Mouse (Mus musculus) myocyte (in vitro differentiated cells): ENCODE measurements around the gene Nek1. TPM values are rescaled to one million over a fixed set of nuclear protein-coding genes. Genes with fewer than 3 reads are reported as not detected.

Experiments
- H3K27me3 ChIP-seq: one replicate; pipeline ENCODE4 v1.6.1; 2011; ENCODE audit not compliant: control insufficient read depth, insufficient read depth, insufficient read length
- H3K36me3 ChIP-seq: one replicate; pipeline ENCODE4 v1.6.1; 2011; ENCODE audit not compliant: control insufficient read depth, insufficient read depth
- H3K4me2 ChIP-seq: one replicate; pipeline ENCODE4 v1.6.1; 2011; ENCODE audit warnings: low read depth, control low read depth
- H3K4me3 ChIP-seq: one replicate; pipeline ENCODE4 v1.5.1; 2011; ENCODE audit warnings: mild to moderate bottlenecking, control low read depth, moderate library complexity
- H3K79me2 ChIP-seq: one replicate; pipeline ENCODE4 v1.6.1; 2011; ENCODE audit not compliant: control insufficient read depth, insufficient read depth
- H3ac ChIP-seq: one replicate; pipeline ENCODE4 v1.6.1; 2011; ENCODE audit not compliant: control insufficient read depth, insufficient read length
- CEBPB ChIP-seq: IDR thresholded peaks from 2 replicates; pipeline ENCODE4 v1.6.1; 2011; ENCODE audit warnings: mild to moderate bottlenecking, moderate library complexity; ENCODE audit not compliant: poor library complexity, insufficient read depth, severe bottlenecking
- E2F4 ChIP-seq: IDR thresholded peaks from one replicate; pipeline ENCODE4 v1.6.1; 2011; ENCODE audit warnings: mild to moderate bottlenecking, control low read depth, moderate library complexity; ENCODE audit not compliant: insufficient read depth
- MAX ChIP-seq: IDR thresholded peaks from one replicate; pipeline ENCODE4 v1.6.1; 2011; ENCODE audit warnings: low read depth, mild to moderate bottlenecking, control low read depth
- MYOD1 ChIP-seq, 3 experiments: IDR thresholded peaks; one replicate each; pipeline ENCODE4 v1.6.1; 2011; ENCODE audit warnings: control low read depth in 2 of 3, low read depth in 2 of 3, mild to moderate bottlenecking in 2 of 3, moderate library complexity in 1 of 3; ENCODE audit not compliant: insufficient read length in 2 of 3, control insufficient read depth in 1 of 3
- MYOG ChIP-seq, 3 experiments: IDR thresholded peaks; one replicate each; pipeline ENCODE4 v1.6.1; 2011; ENCODE audit warnings: control low read depth in 2 of 3, low read depth in 2 of 3, mild to moderate bottlenecking in 2 of 3; ENCODE audit not compliant: insufficient read length in 2 of 3, control insufficient read depth in 1 of 3, insufficient read depth in 1 of 3
- POLR2A ChIP-seq: IDR thresholded peaks from one replicate; pipeline ENCODE4 v1.6.1; 2011; ENCODE audit warnings: low read depth, mild to moderate bottlenecking, control low read depth, moderate library complexity; ENCODE audit not compliant: insufficient read length
- POLR2AphosphoS2 ChIP-seq: IDR thresholded peaks from one replicate; pipeline ENCODE4 v1.6.1; 2011; ENCODE audit warnings: low read depth, control low read depth; ENCODE audit not compliant: insufficient read length
- REST ChIP-seq: IDR thresholded peaks from one replicate; pipeline ENCODE4 v1.6.1; 2011; ENCODE audit warnings: mild to moderate bottlenecking, control low read depth, moderate library complexity; ENCODE audit not compliant: insufficient read depth, insufficient read length
- SRF ChIP-seq: IDR thresholded peaks from one replicate; pipeline ENCODE4 v1.6.1; 2011; ENCODE audit warnings: low read depth; ENCODE audit not compliant: control insufficient read depth, insufficient read length
- TCF12 ChIP-seq: IDR thresholded peaks from one replicate; pipeline ENCODE4 v1.6.1; 2011; ENCODE audit warnings: mild to moderate bottlenecking, control low read depth; ENCODE audit not compliant: poor library complexity, insufficient read depth, severe bottlenecking
- TCF3 ChIP-seq: IDR thresholded peaks from one replicate; pipeline ENCODE4 v1.6.1; 2011; ENCODE audit warnings: low read depth, control low read depth; ENCODE audit not compliant: insufficient read length
- USF1 ChIP-seq: IDR thresholded peaks from one replicate; pipeline ENCODE4 v1.6.1; 2011; ENCODE audit warnings: low read depth, mild to moderate bottlenecking, control low read depth, moderate library complexity
- polyA plus RNA-seq: library from polyadenylated mRNA; unstranded; fragments of >200 nt; fragmentation: generic; extraction: Trizol; gene quantifications from one replicate; pipeline ENCODE4 v1.2.1, GENCODE M21; 2012; ENCODE audit warnings: missing spikeins

Nek1 gene
- polyA plus RNA-seq, 1 experiment: 3.4 TPM

- Histone ChIP-seq H3K36me3 (no peaks in the 10 kb centered on the region), H3ac (no peak overlapping the region), H3K4me2 (no peak overlapping the region), H3K79me2 (no peaks in the 10 kb centered on the region), H3K27me3 (no peaks in the 10 kb centered on the region), H3K4me3 (no peak overlapping the region)
- TF ChIP-seq E2F4: no peak
- no peak for TF ChIP-seq MAX
- TF ChIP-seq CEBPB: no peak
- TF ChIP-seq POLR2A: no peak
- no peak for TF ChIP-seq REST
- no peak for TF ChIP-seq SRF
- no peak for TF ChIP-seq TCF3
- TF ChIP-seq USF1: no peak
- no peak for TF ChIP-seq TCF12
- no peak for TF ChIP-seq MYOD1 (IDR thresholded peaks at IDR 0.05; ENCODE audit: control insufficient read depth in 1 of 3, insufficient read length in 2 of 3, low read depth in 2 of 3)
- TF ChIP-seq POLR2AphosphoS2: no peak
- no peak for TF ChIP-seq MYOG (IDR thresholded peaks at IDR 0.05; ENCODE audit: control insufficient read depth in 1 of 3, insufficient read depth in 1 of 3, insufficient read length in 2 of 3, low read depth in 2 of 3)
Measured at GRCm38 (mm10) chr8:61150596-61150995, 157.6 kb downstream of the Nek1 start.

GRCm38 (mm10) chr8:61156406-61156805 is 163.4 kb downstream of the Nek1 start:
- TF ChIP-seq MAX: no peak
- TF ChIP-seq MYOD1 (IDR thresholded peaks at IDR 0.05; ENCODE audit: control insufficient read depth in 1 of 3, insufficient read length in 2 of 3, low read depth in 2 of 3): peak; percentile 3 to 59 (median 41)
- TF ChIP-seq MYOG (IDR thresholded peaks at IDR 0.05; ENCODE audit: control insufficient read depth in 1 of 3, insufficient read depth in 1 of 3, insufficient read length in 2 of 3, low read depth in 2 of 3): peak in 2 of 3 experiments; percentile 33 to 55
- Histone ChIP-seq H3K4me2 (peak overlapping the region; percentile 0), H3K36me3 (no peaks in the 10 kb centered on the region), H3K27me3 (no peaks in the 10 kb centered on the region), H3ac (no peak overlapping the region), H3K4me3 (no peak overlapping the region), H3K79me2 (no peaks in the 10 kb centered on the region)

- TF ChIP-seq TCF3: no peak
- TF ChIP-seq MAX: no peak
- Histone ChIP-seq H3K4me2 (no peak overlapping the region), H3K27me3 (no peaks in the 10 kb centered on the region), H3ac (no peak overlapping the region), H3K79me2 (no peaks in the 10 kb centered on the region), H3K4me3 (no peak overlapping the region), H3K36me3 (no peaks in the 10 kb centered on the region)
Measured at GRCm38 (mm10) chr8:61158540-61158939, 165.5 kb downstream of the Nek1 start.

GRCm38 (mm10) chr8:61161461-61162185 is 168.6 kb downstream of the Nek1 start:
- Histone ChIP-seq H3K36me3 (no peaks in the 10 kb centered on the region), H3K4me2 (no peak overlapping the region), H3K4me3 (no peak overlapping the region), H3K79me2 (no peaks in the 10 kb centered on the region), H3K27me3 (no peaks in the 10 kb centered on the region), H3ac (no peak overlapping the region)
- no peak for TF ChIP-seq USF1
- no peak for TF ChIP-seq MYOD1 (IDR thresholded peaks at IDR 0.05; ENCODE audit: control insufficient read depth in 1 of 3, insufficient read length in 2 of 3, low read depth in 2 of 3)
- no peak for TF ChIP-seq SRF
- TF ChIP-seq MAX: no peak
- TF ChIP-seq POLR2AphosphoS2: no peak
- TF ChIP-seq CEBPB: no peak

GRCm38 (mm10) chr8:61162186-61162566 is 169.2 kb downstream of the Nek1 start:
- Histone ChIP-seq H3K27me3 (no peaks in the 10 kb centered on the region), H3K36me3 (no peaks in the 10 kb centered on the region), H3K4me3 (no peak overlapping the region), H3K4me2 (no peak overlapping the region), H3ac (no peak overlapping the region), H3K79me2 (no peaks in the 10 kb centered on the region)
- no peak for TF ChIP-seq POLR2AphosphoS2
- no peak for TF ChIP-seq E2F4
- TF ChIP-seq CEBPB: no peak
- no peak for TF ChIP-seq REST
- no peak for TF ChIP-seq TCF3
- TF ChIP-seq SRF: no peak
- no peak for TF ChIP-seq MAX
- TF ChIP-seq USF1: no peak
- TF ChIP-seq TCF12: no peak
- no peak for TF ChIP-seq POLR2A
- TF ChIP-seq MYOD1 (IDR thresholded peaks at IDR 0.05; ENCODE audit: control insufficient read depth in 1 of 3, insufficient read length in 2 of 3, low read depth in 2 of 3): no peak
- no peak for TF ChIP-seq MYOG (IDR thresholded peaks at IDR 0.05; ENCODE audit: control insufficient read depth in 1 of 3, insufficient read depth in 1 of 3, insufficient read length in 2 of 3, low read depth in 2 of 3)
